Mouse (Mus musculus) MEL (cell line): ENCODE measurements around the gene Hist1h2aa. TPM values are rescaled to one million over a fixed set of nuclear protein-coding genes. Genes with fewer than 3 reads are reported as not detected.

Experiments
- DNase-seq: peaks from one replicate; pipeline ENCODE4 v3.0.0; 2011; ENCODE audit warnings: low read depth, low spot score
- H3K27ac ChIP-seq: 2 replicates; pipeline ENCODE4 v1.5.1; 2012; ENCODE audit warnings: low read depth, mild to moderate bottlenecking, control low read depth, low read length, moderate library complexity; ENCODE audit not compliant: control insufficient read depth
- H3K27me3 ChIP-seq, 2 experiments: fragments of 150-350 bp in 1 of 2; sonication (generic) in 1 of 2; 2 replicates each; pipeline ENCODE4 v1.6.1; 2012; ENCODE audit warnings: low read length in 2 of 2, mild to moderate bottlenecking in 2 of 2, improper control_type of control experiment in 1 of 2, moderate library complexity in 1 of 2; ENCODE audit not compliant: insufficient read depth in 2 of 2, control insufficient read depth in 1 of 2
- H3K36me3 ChIP-seq, 2 experiments: 2 replicates each; pipeline ENCODE4 v1.6.1; 2012 to 2014; ENCODE audit warnings: low read length in 2 of 2, improper control_type of control experiment in 1 of 2, inconsistent platforms in 1 of 2, mild to moderate bottlenecking in 1 of 2; ENCODE audit not compliant: insufficient read depth in 2 of 2, control insufficient read depth in 1 of 2
- H3K4me1 ChIP-seq, 2 experiments: fragments of 150-350 bp in 1 of 2; sonication (generic) in 1 of 2; 2 replicates each; pipeline ENCODE4 v1.6.1; 2012; ENCODE audit warnings: low read length in 2 of 2, improper control_type of control experiment in 1 of 2, mild to moderate bottlenecking in 1 of 2; ENCODE audit not compliant: insufficient read depth in 2 of 2, control insufficient read depth in 1 of 2
- H3K4me3 ChIP-seq, 2 experiments: fragments of 150-350 bp in 1 of 2; sonication (generic) in 1 of 2; 2 replicates each; pipeline ENCODE4 v1.5.1; 2012; ENCODE audit warnings: low read depth in 2 of 2, low read length in 2 of 2, mild to moderate bottlenecking in 2 of 2, moderate library complexity in 2 of 2, control low read depth in 1 of 2, improper control_type of control experiment in 1 of 2; ENCODE audit not compliant: control insufficient read depth in 1 of 2, insufficient read depth in 1 of 2
- H3K79me2 ChIP-seq: 2 replicates; pipeline ENCODE4 v1.6.1; 2012; ENCODE audit warnings: mild to moderate bottlenecking, low read length, moderate library complexity; ENCODE audit not compliant: control insufficient read depth, poor library complexity, insufficient read depth
- H3K9ac ChIP-seq: 2 replicates; pipeline ENCODE4 v1.6.1; 2012; ENCODE audit warnings: low read depth, mild to moderate bottlenecking, control low read depth, low read length, moderate library complexity; ENCODE audit not compliant: control insufficient read depth, poor library complexity, severe bottlenecking
- H3K9me3 ChIP-seq: fragments of 150-350 bp; sonication (generic); replicated peaks from 2 replicates; pipeline ENCODE4 v1.6.1; 2012; ENCODE audit warnings: mild to moderate bottlenecking, low read length, improper control_type of control experiment, moderate library complexity; ENCODE audit not compliant: insufficient read depth
- BHLHE40 ChIP-seq: IDR thresholded peaks from 2 replicates; pipeline ENCODE4 v1.6.1; 2012; ENCODE audit warnings: low read depth, mild to moderate bottlenecking, inconsistent platforms, low read length, improper control_type of control experiment, borderline replicate concordance
- CHD1 ChIP-seq: IDR thresholded peaks from 2 replicates; pipeline ENCODE4 v1.6.1; 2012; ENCODE audit warnings: low read depth, mild to moderate bottlenecking, inconsistent platforms, low read length, improper control_type of control experiment
- CHD2 ChIP-seq: IDR thresholded peaks from 2 replicates; pipeline ENCODE4 v1.6.1; 2011; ENCODE audit warnings: low read length, improper control_type of control experiment
- CTCF ChIP-seq, 3 experiments: IDR thresholded peaks in 2 of 3; conservative IDR thresholded peaks in 1 of 3; 2 replicates each; pipeline ENCODE4 v1.5.1; 2011 to 2012; ENCODE audit warnings: low read length in 3 of 3, low read depth in 2 of 3, mild to moderate bottlenecking in 2 of 3, improper control_type of control experiment in 1 of 3, inconsistent platforms in 1 of 3, mixed read lengths in 1 of 3, moderate library complexity in 1 of 3; ENCODE audit not compliant: control insufficient read depth in 1 of 3, insufficient read depth in 1 of 3, poor library complexity in 1 of 3, severe bottlenecking in 1 of 3
- E2F4 ChIP-seq: IDR thresholded peaks from 2 replicates; pipeline ENCODE4 v1.6.1; 2011; ENCODE audit warnings: low read depth, low read length, improper control_type of control experiment, borderline replicate concordance
- ELF1 ChIP-seq: IDR thresholded peaks from 2 replicates; pipeline ENCODE4 v1.6.1; 2014; ENCODE audit warnings: low read depth, mild to moderate bottlenecking, inconsistent platforms, low read length, improper control_type of control experiment, moderate library complexity
- EP300 ChIP-seq, 2 experiments: IDR thresholded peaks; 2 replicates each; pipeline ENCODE4 v1.6.1; 2011; ENCODE audit warnings: improper control_type of control experiment in 2 of 2, low read length in 2 of 2, low read depth in 1 of 2, mild to moderate bottlenecking in 1 of 2
- ETS1 ChIP-seq: IDR thresholded peaks from 2 replicates; pipeline ENCODE4 v1.6.1; 2012; ENCODE audit warnings: low read depth, mild to moderate bottlenecking, inconsistent platforms, low read length, improper control_type of control experiment, moderate library complexity
- GATA1 ChIP-seq: IDR thresholded peaks from 2 replicates; pipeline ENCODE4 v1.6.1; 2011; ENCODE audit warnings: low read depth, low read length, improper control_type of control experiment
- HCFC1 ChIP-seq: IDR thresholded peaks from 2 replicates; pipeline ENCODE4 v1.6.1; 2012; ENCODE audit warnings: low read depth, mild to moderate bottlenecking, inconsistent platforms, low read length, improper control_type of control experiment, moderate library complexity
- JUND ChIP-seq: IDR thresholded peaks from 2 replicates; pipeline ENCODE4 v1.6.1; 2011; ENCODE audit warnings: low read depth, mild to moderate bottlenecking, improper control_type of control experiment, low read length
- KAT2A ChIP-seq: conservative IDR thresholded peaks from 2 replicates; pipeline ENCODE4 v1.6.1; 2012; ENCODE audit warnings: low read depth, low read length, improper control_type of control experiment, inconsistent platforms
- MAFK ChIP-seq: IDR thresholded peaks from 2 replicates; pipeline ENCODE4 v1.6.1; 2011; ENCODE audit warnings: low read depth, mild to moderate bottlenecking, low read length, improper control_type of control experiment, borderline replicate concordance
- MAX ChIP-seq: IDR thresholded peaks from 2 replicates; pipeline ENCODE4 v1.6.1; 2011; ENCODE audit warnings: low read length, improper control_type of control experiment
- MAZ ChIP-seq: IDR thresholded peaks from 2 replicates; pipeline ENCODE4 v1.6.1; 2012; ENCODE audit warnings: low read depth, mild to moderate bottlenecking, inconsistent platforms, low read length, improper control_type of control experiment
- MEF2A ChIP-seq: IDR thresholded peaks from 2 replicates; pipeline ENCODE4 v1.6.1; 2014; ENCODE audit warnings: low read depth, mild to moderate bottlenecking, inconsistent platforms, low read length, improper control_type of control experiment; ENCODE audit not compliant: poor library complexity, insufficient replicate concordance, severe bottlenecking; ENCODE audit errors: extremely low read depth
- MXI1 ChIP-seq: IDR thresholded peaks from 2 replicates; pipeline ENCODE4 v1.6.1; 2011; ENCODE audit warnings: mild to moderate bottlenecking, low read depth, low read length, improper control_type of control experiment
- MYB ChIP-seq: IDR thresholded peaks from 2 replicates; pipeline ENCODE4 v1.6.1; 2011; ENCODE audit warnings: mild to moderate bottlenecking, low read depth, low read length, improper control_type of control experiment
- MYC ChIP-seq: IDR thresholded peaks from 2 replicates; pipeline ENCODE4 v1.6.1; 2011; ENCODE audit warnings: low read depth, mild to moderate bottlenecking, low read length, improper control_type of control experiment, moderate library complexity
- NELFE ChIP-seq: IDR thresholded peaks from 2 replicates; pipeline ENCODE4 v1.6.1; 2011; ENCODE audit warnings: low read depth, low read length, improper control_type of control experiment
- NRF1 ChIP-seq: IDR thresholded peaks from 2 replicates; pipeline ENCODE4 v1.6.1; 2014; ENCODE audit warnings: low read depth, mild to moderate bottlenecking, inconsistent platforms, low read length, improper control_type of control experiment, moderate library complexity; ENCODE audit not compliant: poor library complexity, insufficient read depth, severe bottlenecking
- POLR2A ChIP-seq, 2 experiments: IDR thresholded peaks; 2 replicates each; pipeline ENCODE4 v1.6.1; 2011 to 2012; ENCODE audit warnings: low read length in 2 of 2, mild to moderate bottlenecking in 2 of 2, control low read depth in 1 of 2, improper control_type of control experiment in 1 of 2, low read depth in 1 of 2, moderate library complexity in 1 of 2; ENCODE audit not compliant: control insufficient read depth in 1 of 2, insufficient read depth in 1 of 2, poor library complexity in 1 of 2
- POLR2AphosphoS2 ChIP-seq: IDR thresholded peaks from 2 replicates; pipeline ENCODE4 v1.6.1; 2011; ENCODE audit warnings: low read length, improper control_type of control experiment
- POLR2AphosphoS5 ChIP-seq: IDR thresholded peaks from 2 replicates; pipeline ENCODE4 v1.6.1; 2012; ENCODE audit warnings: low read depth, borderline replicate concordance, mild to moderate bottlenecking, inconsistent platforms, low read length, moderate library complexity, mixed read lengths
- RAD21 ChIP-seq: IDR thresholded peaks from 2 replicates; pipeline ENCODE4 v1.6.1; 2011; ENCODE audit warnings: mild to moderate bottlenecking, low read depth, low read length, improper control_type of control experiment
- RCOR1 ChIP-seq: IDR thresholded peaks from 2 replicates; pipeline ENCODE4 v1.6.1; 2012; ENCODE audit warnings: low read depth, mild to moderate bottlenecking, inconsistent platforms, low read length, improper control_type of control experiment
- SIN3A ChIP-seq: IDR thresholded peaks from 2 replicates; pipeline ENCODE4 v1.6.1; 2012; ENCODE audit warnings: low read length, improper control_type of control experiment, inconsistent platforms
- SMC3 ChIP-seq: IDR thresholded peaks from 2 replicates; pipeline ENCODE4 v1.6.1; 2011; ENCODE audit warnings: low read depth, low read length, improper control_type of control experiment
- TAL1 ChIP-seq: IDR thresholded peaks from 2 replicates; pipeline ENCODE4 v1.6.1; 2012; ENCODE audit warnings: mild to moderate bottlenecking, inconsistent platforms, low read length, moderate library complexity, mixed read lengths
- TBP ChIP-seq: IDR thresholded peaks from 2 replicates; pipeline ENCODE4 v1.8.0; 2011; ENCODE audit warnings: low read depth, low read length, improper control_type of control experiment
- TCF12 ChIP-seq: IDR thresholded peaks from 2 replicates; pipeline ENCODE4 v1.6.1; 2014; ENCODE audit warnings: low read depth, mild to moderate bottlenecking, inconsistent platforms, low read length, improper control_type of control experiment, moderate library complexity
- UBTF ChIP-seq: IDR thresholded peaks from 2 replicates; pipeline ENCODE4 v1.6.1; 2012; ENCODE audit warnings: low read depth, mild to moderate bottlenecking, inconsistent platforms, low read length, improper control_type of control experiment, moderate library complexity, borderline replicate concordance; ENCODE audit not compliant: insufficient read depth
- USF1 ChIP-seq: IDR thresholded peaks from 2 replicates; pipeline ENCODE4 v1.6.1; 2014; ENCODE audit warnings: low read depth, mild to moderate bottlenecking, inconsistent platforms, low read length, improper control_type of control experiment, moderate library complexity
- USF2 ChIP-seq, 2 experiments: IDR thresholded peaks; 2 replicates each; pipeline ENCODE4 v1.6.1; 2011 to 2012; ENCODE audit warnings: improper control_type of control experiment in 2 of 2, low read length in 2 of 2, borderline replicate concordance in 1 of 2, inconsistent platforms in 1 of 2, low read depth in 1 of 2, mild to moderate bottlenecking in 1 of 2; ENCODE audit not compliant: insufficient read depth in 1 of 2
- ZC3H11A ChIP-seq: IDR thresholded peaks from 2 replicates; pipeline ENCODE4 v1.6.1; 2012; ENCODE audit warnings: low read depth, mild to moderate bottlenecking, inconsistent platforms, low read length, improper control_type of control experiment
- ZKSCAN1 ChIP-seq: IDR thresholded peaks from 2 replicates; pipeline ENCODE4 v1.6.1; 2012; ENCODE audit warnings: low read depth, mild to moderate bottlenecking, inconsistent platforms, low read length, improper control_type of control experiment, moderate library complexity
- ZMIZ1 ChIP-seq: IDR thresholded peaks from 2 replicates; pipeline ENCODE4 v1.6.1; 2012; ENCODE audit warnings: low read depth, mild to moderate bottlenecking, inconsistent platforms, low read length, improper control_type of control experiment, moderate library complexity
- ZNF384 ChIP-seq: IDR thresholded peaks from 2 replicates; pipeline ENCODE4 v1.6.1; 2012; ENCODE audit warnings: low read depth, mild to moderate bottlenecking, inconsistent platforms, low read length, improper control_type of control experiment
- polyA plus RNA-seq, 2 experiments: library from polyadenylated mRNA; stranded (reverse) in 1 of 2; unstranded in 1 of 2; fragments of >175 nt in 1 of 2; fragments of >200 nt in 1 of 2; gene quantifications; 2 replicates each; pipeline versions ENCODE4 v1.2.1 to v1.2.4; 2012; ENCODE audit warnings: low replicate concordance in 2 of 2, low read depth in 1 of 2; ENCODE audit not compliant: insufficient read length in 2 of 2, insufficient read depth in 1 of 2, missing spikeins in 1 of 2
- total RNA-seq: library from RNA; depleted of rRNA; stranded (reverse); fragments of 300-350 nt; gene quantifications from 2 replicates; pipeline ENCODE4 v1.2.3, GENCODE M21; 2012

The Hist1h2aa gene
- total and polyA plus RNA-seq, 3 experiments, result 1.6 TPM; not detected in 2

- peak; percentile 68 for DNase-seq
- peaks cover 0 to 5% of the 10 kb centered on the region in 2 experiments; a peak in 2 of 4 replicates for H3K36me3 ChIP-seq
- H3K27me3 ChIP-seq, result no peaks in the 10 kb centered on the region; a peak in 2 of 4 replicates
- no peak overlapping the region for H3K4me3 ChIP-seq
- no peak overlapping the region for H3K27ac ChIP-seq
- H3K9me3 ChIP-seq, result no peaks in the 10 kb centered on the region
- H3K4me1 ChIP-seq, result peaks cover 3% of the 10 kb centered on the region in 2 experiments; a peak in 2 of 4 replicates
- no peak overlapping the region for H3K9ac ChIP-seq
- H3K79me2 ChIP-seq, result no peaks in the 10 kb centered on the region
- TF ChIP-seq NRF1 (no peak), SIN3A (peak; percentile 35; the same call in 1 of the 2 replicates), HCFC1 (no peak), KAT2A (no peak), MYB (peak; percentile 56), ZC3H11A (no peak), MYC (peak; percentile 92), TBP (no peak), BHLHE40 (peak; percentile 96), MAFK (no peak), MXI1 (peak; percentile 85), CHD2 (no peak), POLR2AphosphoS2 (no peak), MEF2A (no peak), NELFE (no peak), CTCF (IDR thresholded peaks at IDR 0.05 in 2 of 3, conservative IDR thresholded peaks at IDR 0.05 in 1 of 3; ENCODE audit: control insufficient read depth in 1 of 3, insufficient read depth in 1 of 3, low read depth in 2 of 3, low read length in 3 of 3, poor library complexity in 1 of 3, severe bottlenecking in 1 of 3) (no peak), RAD21 (no peak), RCOR1 (peak; percentile 49), ZMIZ1 (no peak), CHD1 (no peak), TAL1 (peak; percentile 22; the same call in 1 of the 2 replicates), GATA1 (peak; percentile 55; the same call in 1 of the 2 replicates), SMC3 (no peak), POLR2AphosphoS5 (no peak), TCF12 (peak; percentile 74), MAZ (no peak), ELF1 (no peak), JUND (no peak), MAX (peak; percentile 97), E2F4 (no peak), POLR2A (IDR thresholded peaks at IDR 0.05; ENCODE audit: control insufficient read depth in 1 of 2, insufficient read depth in 1 of 2, low read depth in 1 of 2, low read length in 2 of 2, poor library complexity in 1 of 2) (no peak), ZNF384 (no peak), ZKSCAN1 (no peak), ETS1 (peak; percentile 75), USF1 (peak; percentile 53; the same call in 1 of the 2 replicates), EP300 (IDR thresholded peaks at IDR 0.05; ENCODE audit: low read depth in 1 of 2, low read length in 2 of 2) (peak; percentile 68 to 82), UBTF (no peak), USF2 (IDR thresholded peaks at IDR 0.05; ENCODE audit: borderline replicate concordance in 1 of 2, insufficient read depth in 1 of 2, low read depth in 1 of 2, low read length in 2 of 2) (no peak)
Observed at GRCm38 (mm10) chr13:23893269-23893593, 41.0 kb upstream of the Hist1h2aa start.
